Mouse (Mus musculus) lung, adult 2 months (tissue): Measurements from ENCODE around the gene Ccdc130. TPM values are rescaled to one million over a fixed set of nuclear protein-coding genes. Genes with fewer than 3 reads are reported as not detected.

ENCODE experiments used
- DNase-seq: peaks from one replicate; pipeline ENCODE4 v3.0.0; 2022
- H3K4me1 ChIP-seq: fragments of 200-500 bp; 2 replicates; pipeline ENCODE4 v1.6.1; 2011; ENCODE audit warnings: low read length; ENCODE audit not compliant: control insufficient read depth, insufficient read depth
- H3K4me3 ChIP-seq: fragments of 200-500 bp; replicated peaks from 2 replicates; pipeline ENCODE3; 2011; ENCODE audit warnings: low read depth, mild to moderate bottlenecking, control low read depth, low read length; ENCODE audit errors: extremely low read depth
- CTCF ChIP-seq: fragments of 200-500 bp; IDR thresholded peaks from 2 replicates; pipeline ENCODE4 v1.5.1; 2011; ENCODE audit warnings: mild to moderate bottlenecking, low read length, control low read depth; ENCODE audit not compliant: insufficient read depth
- POLR2A ChIP-seq: fragments of 200-500 bp; IDR thresholded peaks from 2 replicates; pipeline ENCODE4 v1.6.1; 2011; ENCODE audit warnings: low read depth, mild to moderate bottlenecking, control low read depth, low read length, borderline replicate concordance; ENCODE audit errors: extremely low read depth
- WGBS: fragments of 180-500 bp; shearing (Covaris S2); methylation state at CpG from one replicate; pipeline ENCODE4 v1.1.7; 2018; 5-methylcytosine and 5-hydroxymethylcytosine counted together
- polyA plus RNA-seq: library from polyadenylated mRNA; depleted of rRNA; stranded (reverse); fragments of >200 nt; gene quantifications from 2 replicates; pipeline ENCODE4 v1.2.3, GENCODE M21; 2012

Ccdc130 gene
- polyA plus RNA-seq, 1 experiment = 63.7 TPM

GRCm38 (mm10) chr8:84241821-84242220 lies 28.4 kb downstream of the Ccdc130 start:
- WGBS = 45% methylated on average over 2 of the region's 2 CpGs
- Histone ChIP-seq H3K4me3 (no peak overlapping the region), H3K4me1 (no peaks in the 10 kb centered on the region)
- no peak for DNase-seq
- TF ChIP-seq CTCF (no peak), POLR2A (no peak)

DNA sequence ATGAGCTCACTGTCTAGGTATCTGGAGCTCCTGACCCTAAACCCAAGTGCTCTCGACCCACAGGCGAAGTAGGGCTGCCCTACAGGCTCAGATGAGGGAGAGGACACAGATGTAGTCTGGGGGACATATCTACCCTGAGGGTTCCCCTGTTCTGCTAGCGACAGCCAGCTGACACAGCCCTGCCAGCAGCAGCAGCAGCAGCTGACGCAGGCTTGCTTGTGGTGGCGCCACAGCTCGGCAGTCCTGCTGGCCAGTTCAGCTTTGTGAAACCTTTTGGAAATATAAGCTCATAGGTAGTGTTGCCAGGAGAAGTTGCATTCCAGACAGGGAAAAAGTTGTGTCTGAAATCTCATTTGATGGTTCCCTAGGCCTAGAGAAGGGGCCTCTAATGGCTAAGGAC lies 29.0 kb downstream of the Ccdc130 start:
- WGBS = 57% methylated on average over 6 of the region's 6 CpGs
- DNase-seq = no peak
- TF ChIP-seq CTCF (no peak), POLR2A (no peak)
- H3K4me1 ChIP-seq = 0 out of 2 replicates have a peak, but pooled peaks cover under 1% of the 10 kb centered on the region
- no peak overlapping the region for H3K4me3 ChIP-seq

GRCm38 (mm10) chr8:84237542-84238229 lies 32.5 kb downstream of the Ccdc130 start:
- peaks cover 8% of the 10 kb centered on the region for H3K4me1 ChIP-seq
- WGBS = 13% methylated on average over 19 of the region's 19 CpGs
- TF ChIP-seq POLR2A (no peak), CTCF (no peak)
- DNase-seq = no peak
- H3K4me3 ChIP-seq = peak overlapping the region; percentile 88

- peak; percentile 98 for DNase-seq
- TF ChIP-seq CTCF (no peak), POLR2A (peak; percentile 87; the same call in 1 of the 2 replicates)
- under 1% methylated on average over 35 of the region's 35 CpGs for WGBS
- Histone ChIP-seq H3K4me3 (peak within 1 kb of the TSS; percentile 97), H3K4me1 (peaks cover 8% of the 10 kb centered on the region)
Measured at GRCm38 (mm10) chr8:84236998-84237473, 33.1 kb downstream of the Ccdc130 start, which contains the start of gene Zswim4. Gene Zswim4 (minus strand): TSS chr8:84237055.

DNA sequence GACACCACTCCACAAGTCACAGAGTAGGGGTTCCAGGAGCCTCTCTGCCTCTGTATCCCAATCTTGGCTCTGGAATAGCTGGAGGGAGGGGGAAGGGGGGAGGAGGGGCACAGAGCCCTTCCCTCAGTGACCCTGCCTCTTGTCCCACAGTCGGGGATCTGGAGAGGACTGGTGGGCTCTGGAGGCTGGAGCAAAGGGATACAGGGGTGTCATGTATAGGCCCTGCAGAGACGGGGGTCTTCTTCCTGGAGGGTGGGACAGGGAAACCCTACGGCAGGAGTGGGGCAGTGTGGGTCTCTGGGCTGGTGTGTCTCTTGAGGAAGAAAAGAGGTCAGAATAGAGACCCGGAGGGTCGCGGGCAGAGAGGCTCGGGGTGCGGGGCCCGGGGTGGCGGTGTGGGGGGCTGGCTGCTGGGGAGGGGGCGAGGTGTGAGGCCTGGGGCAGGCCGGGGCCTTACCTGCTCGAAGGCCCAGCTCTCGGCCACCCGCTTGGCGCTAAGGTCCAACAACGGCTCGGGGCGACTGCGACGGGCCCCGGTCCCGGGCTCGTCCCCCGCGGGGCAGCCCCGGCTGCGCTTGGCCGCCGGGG lies 33.7 kb downstream of the Ccdc130 start:
- TF ChIP-seq POLR2A (no peak), CTCF (no peak)
- WGBS = under 1% methylated on average over 25 of the region's 30 CpGs
- Histone ChIP-seq H3K4me1 (peaks cover 8% of the 10 kb centered on the region), H3K4me3 (peak overlapping the region; percentile 97)
- peak; percentile 25 for DNase-seq

DNA sequence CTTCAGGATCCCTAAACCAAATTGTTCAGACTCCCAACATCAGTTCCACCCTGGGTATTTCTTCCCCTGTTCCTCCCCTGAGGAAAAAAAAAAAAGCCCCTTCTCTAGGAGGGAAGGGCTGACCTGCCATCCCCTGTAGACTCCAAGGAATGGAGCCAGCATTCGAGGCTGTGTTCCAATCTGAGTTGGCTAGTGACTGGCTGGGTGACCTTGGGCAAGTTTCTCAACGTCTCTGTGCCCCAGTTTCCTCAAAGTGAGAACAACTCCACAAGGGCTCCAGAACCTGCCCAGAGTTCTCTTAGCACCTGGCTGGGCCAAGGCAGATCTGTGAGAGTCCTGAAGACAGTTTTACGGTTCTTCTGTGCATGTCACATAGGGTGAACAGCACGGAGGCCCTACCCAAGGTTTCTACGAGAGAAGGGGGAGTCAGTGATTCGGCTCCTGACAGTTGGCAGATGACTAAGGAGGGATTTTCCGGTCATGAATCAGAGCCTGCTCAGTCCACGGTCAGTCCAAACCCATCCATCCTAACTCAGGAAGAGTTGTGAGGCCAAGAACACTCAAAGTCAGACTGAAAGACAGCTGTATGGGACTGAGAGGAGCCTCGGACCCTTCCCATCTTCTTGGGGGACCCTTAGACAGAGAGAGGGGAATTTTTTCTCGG lies 34.3 kb downstream of the Ccdc130 start:
- Histone ChIP-seq H3K4me3 (peak overlapping the region; percentile 97), H3K4me1 (peaks cover 8% of the 10 kb centered on the region)
- DNase-seq = no peak
- no peak for TF ChIP-seq CTCF
- no peak for TF ChIP-seq POLR2A
- WGBS = 6% methylated on average over 10 of the region's 10 CpGs

GRCm38 (mm10) chr8:84233055-84233454 lies 37.1 kb downstream of the Ccdc130 start:
- TF ChIP-seq POLR2A (no peak), CTCF (no peak)
- 66% methylated on average over 2 of the region's 2 CpGs for WGBS
- Histone ChIP-seq H3K4me1 (peaks cover 8% of the 10 kb centered on the region), H3K4me3 (no peak overlapping the region)
- DNase-seq = no peak

DNA sequence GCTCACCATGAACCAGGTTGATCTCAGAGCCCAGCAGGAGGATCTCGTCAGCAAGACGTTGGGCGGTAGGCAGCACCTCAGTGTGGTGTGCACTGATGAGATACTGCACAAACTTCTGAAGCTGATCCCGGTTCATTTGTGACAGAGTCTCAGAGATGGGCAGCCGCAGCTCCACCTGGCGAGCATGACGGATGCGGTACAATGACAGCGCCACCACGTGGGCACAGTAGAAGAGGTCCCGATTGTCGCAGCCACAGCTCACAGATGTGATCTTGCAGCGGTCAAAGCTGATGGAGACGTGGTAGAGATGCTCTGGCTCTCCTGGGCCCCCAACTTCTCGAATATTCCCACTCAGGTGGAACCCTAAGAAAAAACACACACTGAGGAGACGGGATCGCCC lies 39.4 kb downstream of the Ccdc130 start:
- Histone ChIP-seq H3K4me3 (no peak overlapping the region), H3K4me1 (peaks cover 3% of the 10 kb centered on the region)
- WGBS = 80% methylated on average over 17 of the region's 17 CpGs
- no peak for DNase-seq
- TF ChIP-seq CTCF (peak; percentile 26; the same call in 1 of the 2 replicates), POLR2A (no peak)

DNA sequence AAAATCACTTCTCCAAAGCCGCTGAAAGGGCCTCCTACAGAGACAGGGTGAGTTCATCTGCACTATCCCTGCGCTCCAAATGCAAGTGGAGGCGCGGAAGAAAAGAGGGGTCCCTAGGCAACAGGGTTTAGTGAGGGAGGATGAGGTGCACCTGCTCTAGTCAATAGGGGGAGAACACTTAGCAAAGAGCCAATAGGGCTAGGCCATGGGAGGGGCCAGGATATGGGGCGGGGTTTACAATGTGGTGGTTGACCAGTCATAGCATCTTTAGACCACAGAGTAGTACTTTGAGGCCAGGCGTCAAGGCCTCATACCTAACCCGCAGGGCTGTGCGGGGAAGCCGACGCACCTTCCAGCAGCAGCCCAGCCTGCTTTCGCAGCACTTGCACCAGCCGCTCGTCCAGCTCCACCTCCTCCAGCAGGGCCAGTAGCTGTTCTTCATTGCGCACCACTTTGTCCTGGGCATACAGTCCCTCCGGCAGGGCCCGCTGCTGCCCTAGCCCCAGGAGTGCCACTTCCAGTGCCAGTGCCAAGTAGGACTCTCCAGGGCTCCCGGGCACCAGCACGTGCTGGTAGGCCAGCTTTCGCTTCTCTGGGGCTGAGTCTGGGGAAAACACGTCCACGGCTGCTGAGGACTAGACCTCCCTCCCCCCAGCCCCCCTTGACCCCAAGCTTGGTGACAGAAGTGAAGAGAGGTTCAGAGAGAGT lies 46.7 kb downstream of the Ccdc130 start:
- Histone ChIP-seq H3K4me3 (no peak overlapping the region), H3K4me1 (no peaks in the 10 kb centered on the region)
- DNase-seq = no peak
- TF ChIP-seq POLR2A = no peak
- TF ChIP-seq CTCF = no peak
- WGBS = 88% methylated on average over 21 of the region's 21 CpGs
